Mouse (Mus musculus): ENCODE measurements around the gene Acad11. TPM values are rescaled to one million over a fixed set of nuclear protein-coding genes. Genes with fewer than 3 reads are reported as not detected.

The Acad11 gene
- total RNA-seq, 2 experiments from 2014 or later = 12.4 to 18.3 TPM

DNA sequence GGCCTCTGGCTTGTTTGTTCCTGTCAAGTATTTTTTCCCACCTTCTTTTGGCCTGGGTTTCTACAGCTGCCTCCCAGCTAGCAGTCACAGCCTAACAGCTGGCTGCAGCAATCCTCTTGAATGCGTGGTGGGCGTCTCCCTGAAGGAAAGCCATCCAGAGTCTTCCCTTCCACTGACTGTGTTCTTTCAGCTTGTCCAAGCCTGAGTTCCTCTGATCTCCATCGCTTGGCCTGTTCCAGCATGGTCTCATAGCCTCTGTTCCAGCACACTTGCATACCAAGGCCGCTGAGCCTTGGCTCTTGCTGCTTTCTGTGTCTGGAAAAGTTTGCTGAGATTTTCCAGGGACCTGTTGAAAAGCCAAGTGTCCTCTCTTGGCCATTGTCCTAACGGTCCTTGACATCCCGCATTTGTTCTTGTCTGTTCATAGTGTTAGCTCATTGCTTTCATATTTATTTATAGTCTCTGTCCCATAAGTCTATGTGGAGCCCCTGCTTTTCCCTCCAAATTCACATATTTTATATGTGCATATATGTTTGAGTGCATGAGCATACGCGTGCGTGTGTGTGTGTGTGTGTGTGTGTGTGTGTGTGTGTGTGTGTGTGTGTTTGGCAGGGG, 67.1 kb downstream of the Acad11 start:
- ATAC-seq (replicated peaks; ENCODE audit: low FRiP score, low TSS enrichment, poor library complexity, severe bottlenecking) = no peak

DNA sequence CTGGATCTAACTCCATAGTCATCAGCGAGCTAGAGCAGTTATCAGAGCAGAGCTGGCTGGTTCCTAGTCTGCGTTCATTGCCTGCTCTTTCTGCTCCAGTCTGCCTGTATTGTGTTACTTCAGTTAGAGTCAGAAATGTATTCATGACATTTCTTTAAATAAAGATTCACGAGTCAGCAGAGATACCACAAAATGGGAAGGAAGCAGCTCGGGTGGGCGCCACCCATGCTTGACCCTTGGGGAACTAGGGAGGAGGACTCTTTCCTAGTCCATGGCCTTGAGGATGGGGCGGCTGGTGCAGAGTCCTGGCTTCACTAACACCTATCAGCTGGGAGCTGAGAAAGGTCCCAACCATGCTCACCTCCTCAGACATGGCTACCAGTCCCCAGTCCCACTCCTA, 77.2 kb downstream of the Acad11 start:
- no peak for ATAC-seq (replicated peaks; ENCODE audit: low FRiP score, low TSS enrichment, poor library complexity, severe bottlenecking)

DNA sequence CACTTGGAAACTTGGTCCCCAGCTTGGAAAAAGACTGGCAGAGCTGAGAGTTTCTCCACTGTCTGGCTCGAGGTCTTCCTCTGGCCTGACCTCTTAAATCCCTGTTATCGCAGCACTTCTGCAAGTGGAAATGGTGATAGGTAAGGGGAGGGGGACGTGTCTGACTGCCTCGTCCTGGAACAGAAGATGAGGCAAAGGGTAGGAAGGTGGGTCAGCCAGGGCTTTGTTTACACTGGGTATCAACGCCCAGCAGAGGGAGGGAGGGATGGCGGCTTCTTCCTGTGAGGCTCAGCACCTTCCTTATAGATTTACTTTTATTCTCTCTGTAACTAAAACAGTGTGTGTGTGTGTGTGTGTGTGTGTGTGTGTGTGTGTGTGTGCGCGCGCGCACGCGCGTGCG, 79.6 kb downstream of the Acad11 start:
- no peak for ATAC-seq (replicated peaks; ENCODE audit: low FRiP score, low TSS enrichment, poor library complexity, severe bottlenecking)

DNA sequence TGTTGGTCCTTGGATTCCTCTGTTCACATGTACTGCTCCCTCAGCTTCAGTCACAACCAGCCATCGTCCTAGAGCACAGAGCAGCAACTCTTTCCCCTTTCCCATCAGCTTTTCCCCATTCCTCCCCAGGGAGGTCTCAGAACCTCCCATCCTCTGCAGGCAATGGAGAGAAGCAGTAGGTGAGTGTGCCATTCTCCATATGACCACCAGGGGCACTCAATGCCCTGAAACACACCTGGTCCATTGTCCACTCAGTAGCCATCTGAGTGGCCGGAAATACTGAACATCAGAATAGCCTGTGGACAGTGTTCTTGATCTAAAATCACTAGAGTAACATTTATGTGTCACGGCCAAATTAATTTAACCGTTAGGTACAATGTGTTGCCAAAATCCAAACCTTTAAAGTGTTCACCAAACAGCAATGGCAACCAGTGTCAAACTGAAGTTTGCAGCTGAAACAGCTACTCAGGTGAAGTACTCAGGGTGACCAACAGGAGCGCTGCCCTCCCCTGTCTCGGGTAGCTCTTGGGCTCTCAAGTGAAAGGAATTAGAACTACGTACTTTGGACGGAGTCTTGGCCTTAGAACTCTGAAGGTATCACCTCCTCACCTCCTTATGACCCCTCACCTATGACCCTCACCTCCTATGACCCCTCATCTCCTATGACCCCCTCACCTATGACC, 81.3 kb downstream of the Acad11 start:
- peak; percentile 86 for ATAC-seq (replicated peaks; ENCODE audit: low FRiP score, low TSS enrichment, poor library complexity, severe bottlenecking)

DNA sequence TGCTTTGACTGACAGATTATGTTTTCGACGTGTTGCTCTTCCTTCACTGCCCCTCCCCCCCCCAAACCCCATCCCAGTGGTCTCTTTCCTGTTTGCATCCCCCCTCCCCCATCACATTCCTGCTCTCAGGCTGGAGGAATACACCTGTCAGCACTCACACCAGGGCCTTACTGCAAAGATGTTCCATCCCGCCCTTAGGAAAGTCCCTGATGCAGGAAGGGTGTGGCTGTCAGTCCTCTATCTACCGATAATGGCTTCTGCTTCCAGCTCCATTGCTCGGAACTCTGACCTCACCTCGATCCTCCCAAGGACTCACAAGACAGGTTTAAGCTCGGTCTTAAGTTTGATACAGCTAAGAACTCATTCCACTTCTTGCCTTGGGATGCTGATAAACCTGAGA, 83.5 kb downstream of the Acad11 start:
- no peak for ATAC-seq (replicated peaks; ENCODE audit: low FRiP score, low TSS enrichment, poor library complexity, severe bottlenecking)

DNA sequence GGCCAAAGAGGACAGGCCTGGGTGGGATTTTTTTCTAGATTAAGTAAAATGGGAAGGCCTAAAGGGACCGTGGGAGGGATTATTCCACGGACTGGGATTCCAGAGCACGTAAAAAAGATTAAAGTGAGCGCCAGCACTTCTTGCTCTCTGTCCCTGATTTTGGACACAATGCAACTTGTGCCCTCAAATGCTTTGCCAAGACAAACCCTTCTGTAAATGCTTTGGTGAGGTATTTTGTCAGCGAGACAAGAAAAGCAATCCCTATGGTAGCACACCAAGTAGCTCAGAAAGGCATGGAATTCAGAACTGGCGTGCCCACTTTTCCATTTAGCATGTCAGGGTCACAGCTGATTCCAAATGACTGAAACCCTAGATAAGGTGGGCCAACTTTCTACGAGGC, 85.8 kb downstream of the Acad11 start:
- ATAC-seq (replicated peaks; ENCODE audit: low FRiP score, low TSS enrichment, poor library complexity, severe bottlenecking) = no peak

DNA sequence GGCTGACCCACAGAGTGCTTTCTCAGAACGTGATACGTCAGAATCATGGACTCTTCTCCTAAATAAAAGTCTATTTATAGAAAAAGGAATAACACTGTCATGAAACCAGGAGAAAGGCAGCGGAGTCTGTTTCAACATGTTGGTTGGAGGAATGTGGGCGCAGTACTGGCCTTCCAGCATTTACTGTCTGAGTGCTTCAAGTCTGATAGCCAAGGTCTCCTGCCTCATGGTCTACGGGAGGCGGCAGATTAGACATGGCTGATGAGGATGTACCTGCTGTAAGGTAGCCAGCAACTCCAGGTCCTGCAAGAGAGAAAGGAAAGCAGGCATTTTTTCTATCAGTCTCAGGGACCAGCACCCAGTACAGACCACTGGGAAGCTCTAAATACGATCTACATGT, 88.9 kb downstream of the Acad11 start:
- no peak for ATAC-seq (replicated peaks; ENCODE audit: low FRiP score, low TSS enrichment, poor library complexity, severe bottlenecking)

DNA sequence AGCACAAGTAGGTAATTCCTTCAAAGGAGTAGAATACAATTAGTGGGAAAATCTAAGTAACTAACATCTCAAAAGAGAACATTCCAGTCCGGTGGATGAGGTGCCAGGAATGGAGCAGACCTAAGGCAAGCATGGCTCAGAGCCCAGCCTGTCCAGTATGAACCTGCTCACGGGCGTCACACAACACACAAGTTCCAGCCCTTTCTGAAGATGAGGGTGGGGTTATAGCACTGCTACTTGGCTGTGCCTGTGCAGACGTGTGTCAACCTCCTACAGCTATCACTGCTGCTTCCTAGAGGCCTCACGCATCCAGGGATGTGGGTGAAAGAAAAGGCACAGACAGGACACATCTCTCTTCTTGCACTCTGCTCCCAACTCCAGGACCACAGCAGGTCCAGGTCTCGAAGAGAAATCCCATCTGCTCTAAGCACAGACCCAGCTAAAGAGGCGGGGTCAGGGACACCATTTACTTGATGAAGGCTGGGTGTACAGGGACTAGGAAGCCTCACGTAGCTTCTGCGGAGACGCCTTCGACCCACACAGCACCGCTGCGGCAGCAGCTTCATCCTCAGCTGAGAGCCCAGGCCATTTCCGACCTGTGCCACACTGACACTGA, 92.0 kb downstream of the Acad11 start:
- no peak for ATAC-seq (replicated peaks; ENCODE audit: low FRiP score, low TSS enrichment, poor library complexity, severe bottlenecking)

DNA sequence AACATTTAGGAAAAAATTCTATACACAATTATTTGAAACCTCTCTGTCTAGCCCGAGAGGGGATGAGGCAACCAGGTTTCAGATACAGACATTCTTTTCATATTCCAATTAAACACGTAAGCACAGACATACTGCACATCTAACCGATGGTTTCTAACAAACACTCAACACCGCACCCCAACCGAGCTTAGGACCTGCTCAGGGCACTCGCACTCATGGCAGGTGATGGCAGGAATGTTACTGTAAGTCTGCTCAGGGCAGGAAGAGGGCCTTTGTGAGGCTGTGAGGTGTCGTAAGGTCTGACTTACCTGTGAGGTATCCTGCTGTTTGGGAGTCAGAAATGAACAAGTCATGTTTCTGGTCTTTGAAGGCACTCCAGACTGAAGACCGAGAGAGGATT, 93.3 kb downstream of the Acad11 start:
- no peak for ATAC-seq (replicated peaks; ENCODE audit: low FRiP score, low TSS enrichment, poor library complexity, severe bottlenecking)

DNA sequence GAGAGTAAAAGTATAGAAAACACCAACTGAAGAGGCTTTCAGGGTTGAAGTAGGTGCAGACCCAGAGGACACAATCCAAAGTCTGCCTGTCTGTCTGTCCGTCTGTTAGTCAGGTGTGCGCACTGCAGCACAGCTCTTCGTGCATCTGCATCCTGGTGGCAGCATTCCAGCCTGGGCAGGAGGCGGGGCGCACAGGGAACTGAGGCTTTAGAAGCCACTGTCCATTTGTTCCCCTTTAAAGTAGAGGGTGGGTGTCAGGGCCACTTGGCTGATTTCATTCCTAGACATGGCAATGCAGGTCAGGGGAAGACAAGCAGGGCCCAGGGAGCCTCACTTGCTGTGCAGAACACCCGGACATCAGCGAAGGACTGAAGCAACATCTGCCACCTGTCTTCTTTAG, 94.1 kb downstream of the Acad11 start:
- no peak for ATAC-seq (replicated peaks; ENCODE audit: low FRiP score, low TSS enrichment, poor library complexity, severe bottlenecking)

DNA sequence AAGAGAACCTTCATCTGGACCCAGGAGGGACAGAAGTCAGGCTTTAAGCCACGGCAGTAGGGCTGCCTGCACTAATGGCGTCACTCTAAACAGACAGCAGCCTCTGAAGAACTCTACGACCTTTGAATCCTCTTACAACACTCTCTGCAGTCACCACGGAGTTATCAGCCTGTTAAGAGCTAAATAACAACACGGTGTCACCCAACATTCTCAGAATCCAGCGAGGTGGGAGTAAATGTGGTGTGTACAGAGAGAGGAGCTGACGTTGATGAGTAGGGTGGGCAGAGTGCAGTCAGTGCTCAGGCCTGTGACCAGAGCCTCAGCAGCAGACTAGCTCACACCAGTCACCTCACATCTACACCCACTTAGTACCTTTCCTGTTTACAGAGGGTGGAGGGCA, 97.9 kb downstream of the Acad11 start:
- ATAC-seq (replicated peaks; ENCODE audit: low FRiP score, low TSS enrichment, poor library complexity, severe bottlenecking) = no peak

DNA sequence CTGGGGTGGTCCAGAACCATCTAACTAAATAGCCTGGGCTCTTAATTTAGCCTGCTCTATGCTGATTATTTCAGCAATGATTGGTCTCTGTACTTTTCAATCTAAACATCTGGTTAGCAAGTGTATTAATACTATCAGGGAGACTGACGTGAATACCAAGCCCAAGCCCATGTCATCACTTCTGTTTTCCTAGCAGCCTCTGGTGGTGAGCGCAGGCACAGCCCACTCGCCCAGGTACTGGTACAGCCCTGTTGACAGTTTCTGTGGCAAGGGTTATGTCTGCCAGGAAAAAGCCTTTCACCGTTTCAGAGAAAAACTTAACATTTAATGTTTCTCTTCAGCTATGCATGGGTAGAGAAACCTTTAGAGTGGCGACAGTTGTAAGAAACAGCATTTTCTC, 101.0 kb downstream of the Acad11 start:
- ATAC-seq (replicated peaks; ENCODE audit: low FRiP score, low TSS enrichment, poor library complexity, severe bottlenecking) = no peak

DNA sequence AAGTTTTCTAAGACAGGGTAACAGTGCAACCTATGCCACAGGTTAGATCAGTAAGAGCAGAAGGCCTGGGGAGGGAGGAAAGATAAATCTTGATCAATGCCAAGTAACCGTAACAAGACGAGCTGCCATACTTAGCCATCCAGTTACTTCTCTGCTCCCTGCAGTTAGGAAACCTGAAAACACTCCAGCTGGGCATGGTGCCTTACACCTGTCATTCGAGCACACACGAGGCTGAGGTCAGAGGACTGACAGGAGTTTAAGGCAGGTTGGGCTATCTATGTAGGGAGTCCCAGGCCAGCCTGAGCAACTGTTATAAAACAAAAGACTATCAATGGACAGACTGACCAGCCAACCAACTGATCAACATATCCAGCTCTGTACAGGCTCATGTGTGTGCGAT, 102.7 kb downstream of the Acad11 start:
- no peak for ATAC-seq (replicated peaks; ENCODE audit: low FRiP score, low TSS enrichment, poor library complexity, severe bottlenecking)

DNA sequence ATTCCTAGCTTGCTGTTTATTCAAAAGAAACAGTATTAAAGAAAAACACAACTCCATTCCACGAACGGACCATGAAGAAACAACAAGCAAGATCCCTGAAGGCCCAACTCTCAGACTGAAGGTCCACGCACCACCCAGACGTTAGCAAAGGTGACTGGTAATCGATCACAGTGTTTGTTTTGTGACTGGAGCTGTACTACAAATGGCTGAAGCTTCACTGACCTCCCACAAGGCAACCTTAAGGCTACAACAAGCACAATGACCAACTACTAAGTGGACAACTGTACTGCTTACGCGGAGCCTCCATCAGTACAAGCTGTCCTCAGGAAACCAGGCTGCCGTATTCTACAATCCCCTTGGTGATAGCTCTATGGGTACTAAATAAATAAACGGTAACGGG, 106.8 kb downstream of the Acad11 start:
- ATAC-seq (replicated peaks; ENCODE audit: low FRiP score, low TSS enrichment, poor library complexity, severe bottlenecking) = no peak

DNA sequence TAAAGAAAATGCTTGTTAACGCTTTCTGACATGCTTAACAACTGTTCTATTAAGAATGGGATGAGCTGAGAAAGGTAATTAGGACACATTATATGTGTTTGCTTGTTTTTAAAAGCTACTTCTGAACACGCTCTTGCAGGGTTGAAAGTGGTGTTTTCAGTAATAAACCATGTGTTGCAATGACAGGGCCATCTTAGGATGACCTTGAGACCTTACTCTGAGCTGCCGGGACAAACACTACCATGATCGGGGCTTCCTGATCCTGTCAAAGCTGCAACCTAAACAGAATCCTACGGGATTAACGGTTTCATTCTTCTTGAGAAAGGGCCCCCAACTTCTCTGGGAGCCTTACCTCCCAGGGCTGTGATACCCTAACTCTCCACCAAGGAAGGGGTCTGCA, 108.5 kb downstream of the Acad11 start:
- ATAC-seq (replicated peaks; ENCODE audit: low FRiP score, low TSS enrichment, poor library complexity, severe bottlenecking) = no peak

DNA sequence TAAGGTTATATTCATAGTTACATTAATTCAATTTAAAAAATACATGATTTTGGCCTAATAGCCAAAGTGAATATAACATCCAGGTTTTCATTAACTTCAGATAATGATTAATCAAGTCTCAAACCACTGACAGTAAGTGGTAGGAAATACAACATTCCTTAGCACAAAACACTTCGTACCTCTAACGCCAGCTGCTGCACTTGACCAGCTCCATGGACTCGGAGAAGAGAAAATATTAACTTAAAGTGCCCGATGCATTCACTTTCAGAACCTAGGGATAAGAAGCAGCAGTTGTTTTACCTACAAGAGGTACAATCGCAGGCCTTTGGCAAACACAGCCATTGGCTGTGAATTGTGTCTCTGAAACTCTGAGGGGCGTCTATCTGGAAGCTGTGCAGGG, 109.2 kb downstream of the Acad11 start:
- ATAC-seq (replicated peaks; ENCODE audit: low FRiP score, low TSS enrichment, poor library complexity, severe bottlenecking) = no peak

Other genes with a start within 250 kb of the Acad11 start
- gene Nphp3, start 60.8 kb upstream of the Acad11 start, total RNA-seq (2014; fragmentation: Nextera tagmentation) = 8.2 and 9.3 TPM in 2 replicates
- gene Nphp3, start 60.8 kb upstream of the Acad11 start, total RNA-seq (2017) = 3.7 and 6.4 TPM in 2 replicates
- gene Gm28305, start 22.7 kb upstream of the Acad11 start, total RNA-seq (2014; fragmentation: Nextera tagmentation) = 8.2 TPM in 1 of 2 replicates, not detected in the other
- gene Gm28305, start 22.7 kb upstream of the Acad11 start, total RNA-seq (2017) = not detected in 2 replicates
- 22.7 and 24.3 TPM in 2 replicates for gene Uba5, start 243 bp upstream of the Acad11 start, total RNA-seq (2014; fragmentation: Nextera tagmentation)
- 31.8 and 34.7 TPM in 2 replicates for gene Uba5, start 243 bp upstream of the Acad11 start, total RNA-seq (2017)
- not detected in 2 replicates for gene Ackr4, start 63.6 kb downstream of the Acad11 start, total RNA-seq (2014; fragmentation: Nextera tagmentation)
- gene Ackr4, start 63.6 kb downstream of the Acad11 start, total RNA-seq (2017) = 0.09 TPM in 1 of 2 replicates, not detected in the other
- gene Dnajc13, start 199.6 kb downstream of the Acad11 start, total RNA-seq (2014; fragmentation: Nextera tagmentation) = 56.7 and 63.6 TPM in 2 replicates
- gene Dnajc13, start 199.6 kb downstream of the Acad11 start, total RNA-seq (2017) = 32.7 and 51.7 TPM in 2 replicates